In genomic region chr5:151027171-151027570, GRCm38 (mm10) we compare ENCODE assay signal across 10 mouse cellular contexts.
DNase-seq lines count a peak whose midpoint lies in the region; ATAC-seq and TF ChIP-seq lines count a peak whose summit lies in the region.
"Had no signal": no experiment of that assay in that cellular context is flagged by ENCODE, and none has a peak within 500 bp of the region (broad histone marks: within the 10 kb centered on the region; RNA-seq: fewer than 3 reads in every experiment).

No protein-coding gene starts in this region.

- TF ChIP-seq CTCF in midbrain, postnatal 0 days (IDR thresholded peaks at IDR 0.05): no peak
- no peak for TF ChIP-seq CTCF in left cerebral cortex, adult 2 months (IDR thresholded peaks at IDR 0.05)

- ATAC-seq in hindbrain, embryonic 12.5 days (ENCODE audit: low FRiP score): peak; percentile 90
- no peak; the same call in 1 of the 2 replicates for ATAC-seq in midbrain, postnatal 0 days (ENCODE audit: low FRiP score)
- no peak for ATAC-seq in monocyte, adult 5-6 weeks (replicated peaks; ENCODE audit: insufficient number of reproducible peaks, low FRiP score, low TSS enrichment, poor library complexity, severe bottlenecking)
- ATAC-seq: CD4-positive, CD25-positive, alpha-beta regulatory T cell, adult 4 months had no signal

- H3K9me3 ChIP-seq in hindbrain, embryonic 12.5 days (replicated peaks): no peaks in the 10 kb centered on the region
- H3K9me3 ChIP-seq in midbrain, postnatal 0 days (ENCODE audit: low read length): no peaks in the 10 kb centered on the region

- H3K36me3 ChIP-seq in hindbrain, embryonic 12.5 days: no peaks in the 10 kb centered on the region
- H3K36me3 ChIP-seq in midbrain, postnatal 0 days (ENCODE audit: insufficient read depth, low read length): no peaks in the 10 kb centered on the region

- H3K4me2 ChIP-seq in hindbrain, embryonic 12.5 days (replicated peaks): no peak overlapping the region
- no peak overlapping the region for H3K4me2 ChIP-seq in midbrain, postnatal 0 days (ENCODE audit: low read depth, low read length, poor library complexity, severe bottlenecking)

- DNase-seq in left cerebral cortex, postnatal 4 days: peak; percentile 75
- DNase-seq in left cerebral cortex, postnatal 25 days (ENCODE audit: low spot score in 2 of 2): no peak
- DNase-seq in embryo, embryonic 10 days (ENCODE audit: low spot score): peak; percentile 30
- peak; percentile 71 for DNase-seq in midbrain, postnatal 0 days (ENCODE audit: low spot score)
- no peak for DNase-seq in adrenal gland, adult 2 months
- no peak for DNase-seq in left cerebral cortex, adult 2 months (ENCODE audit: extremely low spot score in 1 of 2, low spot score in 2 of 2)

- H3K27me3 ChIP-seq in hindbrain, embryonic 12.5 days: no peaks in the 10 kb centered on the region
- H3K27me3 ChIP-seq in midbrain, postnatal 0 days (ENCODE audit: insufficient read depth, low read length): no peaks in the 10 kb centered on the region

- no peak overlapping the region for H3K27ac ChIP-seq in hindbrain, embryonic 12.5 days
- no peak overlapping the region for H3K27ac ChIP-seq in midbrain, postnatal 0 days (ENCODE audit: low read depth, low read length)
- H3K27ac ChIP-seq in left cerebral cortex, adult 2 months: no peak overlapping the region
- H3K27ac ChIP-seq: liver, embryonic 14.5 days had no signal

- peaks cover 17% of the 10 kb centered on the region for H3K4me1 ChIP-seq in hindbrain, embryonic 12.5 days
- H3K4me1 ChIP-seq in midbrain, postnatal 0 days (ENCODE audit: insufficient read depth, low read length): peaks cover 9% of the 10 kb centered on the region; the same call in 1 of the 2 replicates

- WGBS in hindbrain, embryonic 12.5 days: 36% methylated on average over 7 of the region's 7 CpGs
- 31% methylated on average over 7 of the region's 7 CpGs for WGBS in midbrain, postnatal 0 days

- H3K4me3 ChIP-seq in hindbrain, embryonic 12.5 days: no peak overlapping the region
- no peak overlapping the region for H3K4me3 ChIP-seq in midbrain, postnatal 0 days (ENCODE audit: low read depth, low read length)
- no peak overlapping the region for H3K4me3 ChIP-seq in left cerebral cortex, adult 2 months

- intact Hi-C loops in left cerebral cortex, postnatal 4 days (cut with DNase I): no loop called here
- intact Hi-C loops in left cerebral cortex, postnatal 25 days (cut with DNase I): no loop called here
- intact Hi-C loops in left cerebral cortex, adult 2 months (cut with DNase I): no loop called here

- no peak overlapping the region for H3K9ac ChIP-seq in hindbrain, embryonic 12.5 days
- no peak overlapping the region for H3K9ac ChIP-seq in midbrain, postnatal 0 days (replicated peaks; ENCODE audit: low read length, poor library complexity, severe bottlenecking)
- H3K9ac ChIP-seq: liver, embryonic 14.5 days had no signal

Comparison
In these comparisons a context has a peak if more than half of its experiments do, and no peak if none do; other contexts are left out.
1. DNase-seq: peak in left cerebral cortex, postnatal 4 days (single experiment), embryo, embryonic 10 days (single experiment) and midbrain, postnatal 0 days (single experiment); none in left cerebral cortex, postnatal 25 days (0 of 2), adrenal gland, adult 2 months (single experiment) and left cerebral cortex, adult 2 months (0 of 2).